Mouse (Mus musculus): ENCODE results near the gene Emb. TPM values are rescaled to one million over a fixed set of nuclear protein-coding genes. Genes with fewer than 3 reads are reported as not detected.

Emb gene
- total and polyA plus RNA-seq, 3 experiments: 0.43 to 1.7 TPM; not detected in 1

- DNase-seq (ENCODE audit: low read depth, low spot score): no peak
- H3K36me3 ChIP-seq (ENCODE audit: control insufficient read depth in 1 of 2, insufficient read depth in 2 of 2, low read length in 2 of 2): no peaks in the 10 kb centered on the region
- H3K27ac ChIP-seq (ENCODE audit: control insufficient read depth, low read depth, low read length): no peak within 1 kb of the TSS
- no peaks in the 10 kb centered on the region for H3K79me2 ChIP-seq (ENCODE audit: control insufficient read depth, insufficient read depth, low read length, poor library complexity)
- H3K4me1 ChIP-seq (ENCODE audit: control insufficient read depth in 1 of 2, insufficient read depth in 2 of 2, low read length in 2 of 2): no peaks in the 10 kb centered on the region
- H3K4me3 ChIP-seq (ENCODE audit: control insufficient read depth in 1 of 2, insufficient read depth in 1 of 2, low read depth in 2 of 2, low read length in 2 of 2): no peak within 1 kb of the TSS
- TF ChIP-seq CHD2 (IDR thresholded peaks at IDR 0.05; ENCODE audit: low read length) (no peak), JUND (IDR thresholded peaks at IDR 0.05; ENCODE audit: low read depth, low read length) (no peak), MXI1 (IDR thresholded peaks at IDR 0.05; ENCODE audit: low read depth, low read length) (no peak), NELFE (IDR thresholded peaks at IDR 0.05; ENCODE audit: low read depth, low read length) (no peak), BHLHE40 (IDR thresholded peaks at IDR 0.05; ENCODE audit: borderline replicate concordance, low read depth, low read length) (no peak), SMC3 (IDR thresholded peaks at IDR 0.05; ENCODE audit: low read depth, low read length) (no peak), MYB (IDR thresholded peaks at IDR 0.05; ENCODE audit: low read depth, low read length) (no peak), E2F4 (IDR thresholded peaks at IDR 0.05; ENCODE audit: borderline replicate concordance, low read depth, low read length) (no peak), TCF12 (IDR thresholded peaks at IDR 0.05; ENCODE audit: low read depth, low read length) (no peak), USF2 (IDR thresholded peaks at IDR 0.05; ENCODE audit: borderline replicate concordance in 1 of 2, insufficient read depth in 1 of 2, low read depth in 1 of 2, low read length in 2 of 2) (no peak)
- no peaks in the 10 kb centered on the region for H3K9me3 ChIP-seq (replicated peaks; ENCODE audit: insufficient read depth, low read length)
- H3K27me3 ChIP-seq (ENCODE audit: control insufficient read depth in 1 of 2, insufficient read depth in 2 of 2, low read length in 2 of 2): no peaks in the 10 kb centered on the region
- H3K9ac ChIP-seq (ENCODE audit: control insufficient read depth, low read depth, low read length, poor library complexity, severe bottlenecking): no peak within 1 kb of the TSS
Measured at GRCm38 (mm10) chr13:117220501-117221321, 12.4 kb downstream of the Emb start, which contains the start of gene Gm17509. TSS of gene Gm17509 (minus strand) at chr13:117221075.

- no peak for TF ChIP-seq MYC (IDR thresholded peaks at IDR 0.05; ENCODE audit: low read depth, low read length)
- TF ChIP-seq MAZ (IDR thresholded peaks at IDR 0.05; ENCODE audit: low read depth, low read length): no peak
- no peak for TF ChIP-seq GATA1 (IDR thresholded peaks at IDR 0.05; ENCODE audit: low read depth, low read length)
- no peak for TF ChIP-seq CTCF (IDR thresholded peaks at IDR 0.05 in 2 of 3, conservative IDR thresholded peaks at IDR 0.05 in 1 of 3; ENCODE audit: control insufficient read depth in 1 of 3, insufficient read depth in 1 of 3, low read depth in 2 of 3, low read length in 3 of 3, poor library complexity in 1 of 3, severe bottlenecking in 1 of 3)
- no peak for TF ChIP-seq MAX (IDR thresholded peaks at IDR 0.05; ENCODE audit: low read length)
- no peak for TF ChIP-seq CHD2 (IDR thresholded peaks at IDR 0.05; ENCODE audit: low read length)
- no peak for TF ChIP-seq POLR2AphosphoS5 (IDR thresholded peaks at IDR 0.05; ENCODE audit: borderline replicate concordance, low read depth, low read length)
- no peak for TF ChIP-seq SMC3 (IDR thresholded peaks at IDR 0.05; ENCODE audit: low read depth, low read length)
- TF ChIP-seq POLR2AphosphoS2 (IDR thresholded peaks at IDR 0.05; ENCODE audit: low read length): no peak
- no peak for TF ChIP-seq RCOR1 (IDR thresholded peaks at IDR 0.05; ENCODE audit: low read depth, low read length)
- no peak for TF ChIP-seq E2F4 (IDR thresholded peaks at IDR 0.05; ENCODE audit: borderline replicate concordance, low read depth, low read length)
- no peak for TF ChIP-seq HCFC1 (IDR thresholded peaks at IDR 0.05; ENCODE audit: low read depth, low read length)
- no peak for TF ChIP-seq NELFE (IDR thresholded peaks at IDR 0.05; ENCODE audit: low read depth, low read length)
- TF ChIP-seq MXI1 (IDR thresholded peaks at IDR 0.05; ENCODE audit: low read depth, low read length): no peak
- no peak for TF ChIP-seq ELF1 (IDR thresholded peaks at IDR 0.05; ENCODE audit: low read depth, low read length)
- no peak for TF ChIP-seq JUND (IDR thresholded peaks at IDR 0.05; ENCODE audit: low read depth, low read length)
- no peak for TF ChIP-seq SIN3A (IDR thresholded peaks at IDR 0.05; ENCODE audit: low read length)
- no peak for TF ChIP-seq ZMIZ1 (IDR thresholded peaks at IDR 0.05; ENCODE audit: low read depth, low read length)
- TF ChIP-seq BHLHE40 (IDR thresholded peaks at IDR 0.05; ENCODE audit: borderline replicate concordance, low read depth, low read length): no peak
- Histone ChIP-seq H3K9ac (ENCODE audit: control insufficient read depth, low read depth, low read length, poor library complexity, severe bottlenecking) (no peak overlapping the region), H3K4me1 (ENCODE audit: control insufficient read depth in 1 of 2, insufficient read depth in 2 of 2, low read length in 2 of 2) (no peaks in the 10 kb centered on the region), H3K79me2 (ENCODE audit: control insufficient read depth, insufficient read depth, low read length, poor library complexity) (no peaks in the 10 kb centered on the region), H3K36me3 (ENCODE audit: control insufficient read depth in 1 of 2, insufficient read depth in 2 of 2, low read length in 2 of 2) (no peaks in the 10 kb centered on the region), H3K27ac (ENCODE audit: control insufficient read depth, low read depth, low read length) (no peak overlapping the region), H3K27me3 (ENCODE audit: control insufficient read depth in 1 of 2, insufficient read depth in 2 of 2, low read length in 2 of 2) (no peaks in the 10 kb centered on the region), H3K4me3 (ENCODE audit: control insufficient read depth in 1 of 2, insufficient read depth in 1 of 2, low read depth in 2 of 2, low read length in 2 of 2) (no peak overlapping the region), H3K9me3 (replicated peaks; ENCODE audit: insufficient read depth, low read length) (no peaks in the 10 kb centered on the region)
- no peak for DNase-seq (ENCODE audit: low read depth, low spot score)
Measured at GRCm38 (mm10) chr13:117223125-117223524, 14.8 kb downstream of the Emb start.

All from MEL (cell line).